Mouse (Mus musculus): ENCODE measurements around the gene Gm11444. TPM values are rescaled to one million over a fixed set of nuclear protein-coding genes. Genes with fewer than 3 reads are reported as not detected.

Gm11444 gene
- not detected in 2 replicates for polyA plus RNA-seq (2015; fragmentation: Nextera tagmentation; extraction: Ambion mirVana)

GRCm38 (mm10) chr11:85850233-85850632 is at the start of gene Gm11444:
Gm11444 (minus strand) TSS chr11:85850333.
- H3K4me1 ChIP-seq (ENCODE audit: control insufficient read depth, insufficient read depth, low read length): peaks cover 5% of the 10 kb centered on the region; the same call in 1 of the 2 replicates
- H3K4me3 ChIP-seq (replicated peaks; ENCODE audit: low read length): peak within 1 kb of the TSS; percentile 35
- no peaks in the 10 kb centered on the region for H3K9me3 ChIP-seq (replicated peaks; ENCODE audit: control insufficient read depth, low read length)
- WGBS: 89% methylated on average over 6 of the region's 6 CpGs
- ATAC-seq (ENCODE audit: insufficient read depth, low FRiP score): no peak
- H3K27me3 ChIP-seq (ENCODE audit: control insufficient read depth, insufficient read depth, low read length): 0 out of 2 replicates have a peak, but pooled peaks cover 4% of the 10 kb centered on the region
- H3K36me3 ChIP-seq (ENCODE audit: control insufficient read depth, insufficient read depth, low read length): no peaks in the 10 kb centered on the region
- H3K4me2 ChIP-seq (ENCODE audit: low read depth, low read length): peak within 1 kb of the TSS; percentile 58
- peak within 1 kb of the TSS; percentile 49; the same call in 1 of the 2 replicates for H3K9ac ChIP-seq (ENCODE audit: low read length)
- H3K27ac ChIP-seq (ENCODE audit: low read length): no peak within 1 kb of the TSS

- H3K9me3 ChIP-seq (replicated peaks; ENCODE audit: control insufficient read depth, low read length): no peaks in the 10 kb centered on the region
- WGBS: 38% methylated on average over 12 of the region's 13 CpGs
- H3K27me3 ChIP-seq (ENCODE audit: control insufficient read depth, insufficient read depth, low read length): peaks cover 72% of the 10 kb centered on the region
- ATAC-seq (ENCODE audit: insufficient read depth, low FRiP score): no peak
- no peaks in the 10 kb centered on the region for H3K36me3 ChIP-seq (ENCODE audit: control insufficient read depth, insufficient read depth, low read length)
- H3K4me2 ChIP-seq (ENCODE audit: low read depth, low read length): no peak overlapping the region
- H3K9ac ChIP-seq (ENCODE audit: low read length): no peak overlapping the region
- H3K4me1 ChIP-seq (ENCODE audit: control insufficient read depth, insufficient read depth, low read length): no peaks in the 10 kb centered on the region
- H3K4me3 ChIP-seq (replicated peaks; ENCODE audit: low read length): no peak overlapping the region
- H3K27ac ChIP-seq (ENCODE audit: low read length): no peak overlapping the region
Observed at GRCm38 (mm10) chr11:85896335-85896985, 46.3 kb upstream of the Gm11444 start.

GRCm38 (mm10) chr11:85894731-85895545 is 44.8 kb upstream of the Gm11444 start:
- Histone ChIP-seq H3K27ac (ENCODE audit: low read length) (no peak overlapping the region), H3K4me2 (ENCODE audit: low read depth, low read length) (peak overlapping the region; percentile 53), H3K9me3 (replicated peaks; ENCODE audit: control insufficient read depth, low read length) (no peaks in the 10 kb centered on the region), H3K4me1 (ENCODE audit: control insufficient read depth, insufficient read depth, low read length) (no peaks in the 10 kb centered on the region), H3K27me3 (ENCODE audit: control insufficient read depth, insufficient read depth, low read length) (peaks cover 80% of the 10 kb centered on the region), H3K36me3 (ENCODE audit: control insufficient read depth, insufficient read depth, low read length) (no peaks in the 10 kb centered on the region), H3K4me3 (replicated peaks; ENCODE audit: low read length) (peak overlapping the region; percentile 37), H3K9ac (ENCODE audit: low read length) (0 out of 2 replicates have a peak overlapping the region, but pooled peaks have one; percentile 31)
- 4% methylated on average over 43 of the region's 43 CpGs for WGBS
- no peak for ATAC-seq (ENCODE audit: insufficient read depth, low FRiP score)

DNA sequence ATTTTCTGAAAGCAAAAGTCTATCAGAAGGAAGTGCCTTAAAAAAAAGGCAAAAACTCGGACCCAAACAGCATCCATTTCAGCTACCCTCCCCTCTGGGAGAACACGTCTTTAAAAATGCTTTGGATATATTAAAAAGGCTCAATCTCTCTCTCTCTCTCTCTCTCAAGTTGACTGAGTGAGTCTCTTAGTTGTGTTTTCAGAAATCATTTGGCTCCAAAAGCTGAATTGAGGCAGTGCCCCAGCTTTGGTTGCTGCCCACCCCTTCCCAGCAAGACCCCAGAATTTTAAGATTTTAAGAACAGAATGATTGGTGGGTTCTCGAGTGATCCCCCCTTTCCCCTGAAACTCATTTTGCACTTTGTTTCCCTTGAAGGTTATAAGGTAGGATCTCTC is 44.0 kb upstream of the Gm11444 start:
- Histone ChIP-seq H3K36me3 (ENCODE audit: control insufficient read depth, insufficient read depth, low read length) (no peaks in the 10 kb centered on the region), H3K4me2 (ENCODE audit: low read depth, low read length) (no peak overlapping the region), H3K4me3 (replicated peaks; ENCODE audit: low read length) (no peak overlapping the region), H3K9me3 (replicated peaks; ENCODE audit: control insufficient read depth, low read length) (no peaks in the 10 kb centered on the region), H3K27me3 (ENCODE audit: control insufficient read depth, insufficient read depth, low read length) (peaks cover 87% of the 10 kb centered on the region), H3K9ac (ENCODE audit: low read length) (no peak overlapping the region), H3K4me1 (ENCODE audit: control insufficient read depth, insufficient read depth, low read length) (no peaks in the 10 kb centered on the region), H3K27ac (ENCODE audit: low read length) (no peak overlapping the region)
- WGBS: 11% methylated on average over 3 of the region's 3 CpGs
- no peak for ATAC-seq (ENCODE audit: insufficient read depth, low FRiP score)

DNA sequence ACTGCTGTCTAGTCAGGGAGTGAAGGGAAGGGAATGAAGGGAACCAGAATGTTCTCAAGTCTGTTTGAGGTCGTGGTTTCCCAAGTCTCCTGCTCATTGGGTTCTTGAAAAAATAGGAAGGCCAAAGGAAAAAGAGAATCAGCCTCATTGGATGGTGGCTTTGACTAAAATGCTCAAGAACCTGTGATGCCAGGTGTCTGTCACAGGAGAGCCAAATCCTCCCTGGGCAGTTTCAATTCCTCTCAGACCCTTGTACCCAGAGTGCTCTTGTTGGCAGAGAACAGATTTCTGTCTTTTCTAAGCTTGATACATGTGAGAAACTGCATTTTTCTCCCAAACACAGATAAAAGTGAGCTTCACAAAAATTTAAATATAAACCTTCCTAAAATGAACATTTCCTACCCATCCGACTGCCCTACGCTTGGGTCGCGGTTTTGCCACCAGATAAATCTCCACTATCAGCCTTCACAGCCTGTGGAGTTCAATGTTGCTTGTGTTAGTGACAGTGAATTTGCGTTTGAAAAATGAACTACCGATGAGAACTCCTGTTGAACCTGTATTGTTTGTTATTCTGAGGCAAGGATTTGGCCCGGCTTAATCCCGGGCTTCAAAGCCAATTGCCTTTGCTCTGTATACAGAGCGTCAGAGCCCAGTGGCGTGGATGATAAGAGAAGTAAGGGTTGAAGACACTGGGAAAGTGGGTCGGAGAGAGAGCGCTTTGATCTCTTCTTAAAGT is 43.4 kb upstream of the Gm11444 start:
- no peaks in the 10 kb centered on the region for H3K9me3 ChIP-seq (replicated peaks; ENCODE audit: control insufficient read depth, low read length)
- H3K27ac ChIP-seq (ENCODE audit: low read length): no peak overlapping the region
- no peaks in the 10 kb centered on the region for H3K36me3 ChIP-seq (ENCODE audit: control insufficient read depth, insufficient read depth, low read length)
- WGBS: 5% methylated on average over 13 of the region's 13 CpGs
- ATAC-seq (ENCODE audit: insufficient read depth, low FRiP score): no peak
- no peak overlapping the region for H3K4me3 ChIP-seq (replicated peaks; ENCODE audit: low read length)
- no peak overlapping the region for H3K4me2 ChIP-seq (ENCODE audit: low read depth, low read length)
- no peaks in the 10 kb centered on the region for H3K4me1 ChIP-seq (ENCODE audit: control insufficient read depth, insufficient read depth, low read length)
- H3K9ac ChIP-seq (ENCODE audit: low read length): no peak overlapping the region
- peaks cover 91% of the 10 kb centered on the region for H3K27me3 ChIP-seq (ENCODE audit: control insufficient read depth, insufficient read depth, low read length)

DNA sequence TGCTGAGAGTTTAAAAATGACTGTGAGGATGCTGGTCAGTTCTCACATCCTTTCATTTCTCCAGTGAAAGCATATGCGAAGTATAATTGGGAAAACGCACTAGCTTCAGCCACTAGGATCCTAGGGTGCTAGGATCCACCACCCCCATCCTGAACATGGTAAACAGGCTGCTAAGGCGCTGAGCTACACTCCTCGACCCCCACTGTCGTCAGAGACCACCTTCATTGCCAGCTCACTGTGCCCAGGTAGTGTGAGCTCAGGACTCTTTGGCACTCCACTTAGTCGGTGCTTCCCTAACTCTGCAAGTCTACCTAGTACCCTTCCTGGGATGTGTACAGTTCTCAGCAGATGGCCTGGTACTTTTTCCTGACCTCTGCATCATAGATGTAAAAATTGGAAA is 42.6 kb upstream of the Gm11444 start:
- H3K27ac ChIP-seq (ENCODE audit: low read length): no peak overlapping the region
- no peak overlapping the region for H3K9ac ChIP-seq (ENCODE audit: low read length)
- no peak overlapping the region for H3K4me3 ChIP-seq (replicated peaks; ENCODE audit: low read length)
- no peaks in the 10 kb centered on the region for H3K9me3 ChIP-seq (replicated peaks; ENCODE audit: control insufficient read depth, low read length)
- no peaks in the 10 kb centered on the region for H3K36me3 ChIP-seq (ENCODE audit: control insufficient read depth, insufficient read depth, low read length)
- WGBS: 8% methylated on average over 6 of the region's 6 CpGs
- H3K4me1 ChIP-seq (ENCODE audit: control insufficient read depth, insufficient read depth, low read length): 0 out of 2 replicates have a peak, but pooled peaks cover 3% of the 10 kb centered on the region
- no peak overlapping the region for H3K4me2 ChIP-seq (ENCODE audit: low read depth, low read length)
- no peak for ATAC-seq (ENCODE audit: insufficient read depth, low FRiP score)
- peaks cover 91% of the 10 kb centered on the region for H3K27me3 ChIP-seq (ENCODE audit: control insufficient read depth, insufficient read depth, low read length)

- H3K9ac ChIP-seq (ENCODE audit: low read length): no peak overlapping the region
- no peak for ATAC-seq (ENCODE audit: insufficient read depth, low FRiP score)
- 20% methylated on average over 2 of the region's 2 CpGs for WGBS
- H3K36me3 ChIP-seq (ENCODE audit: control insufficient read depth, insufficient read depth, low read length): no peaks in the 10 kb centered on the region
- H3K27ac ChIP-seq (ENCODE audit: low read length): no peak overlapping the region
- no peak overlapping the region for H3K4me2 ChIP-seq (ENCODE audit: low read depth, low read length)
- no peaks in the 10 kb centered on the region for H3K9me3 ChIP-seq (replicated peaks; ENCODE audit: control insufficient read depth, low read length)
- H3K4me3 ChIP-seq (replicated peaks; ENCODE audit: low read length): no peak overlapping the region
- peaks cover 85% of the 10 kb centered on the region for H3K27me3 ChIP-seq (ENCODE audit: control insufficient read depth, insufficient read depth, low read length)
- H3K4me1 ChIP-seq (ENCODE audit: control insufficient read depth, insufficient read depth, low read length): 0 out of 2 replicates have a peak, but pooled peaks cover 3% of the 10 kb centered on the region
Observed at GRCm38 (mm10) chr11:85891692-85892040, 41.5 kb upstream of the Gm11444 start.

- H3K27ac ChIP-seq (ENCODE audit: low read length): no peak overlapping the region
- H3K4me1 ChIP-seq (ENCODE audit: control insufficient read depth, insufficient read depth, low read length): 0 out of 2 replicates have a peak, but pooled peaks cover 3% of the 10 kb centered on the region
- no peaks in the 10 kb centered on the region for H3K36me3 ChIP-seq (ENCODE audit: control insufficient read depth, insufficient read depth, low read length)
- peaks cover 86% of the 10 kb centered on the region for H3K27me3 ChIP-seq (ENCODE audit: control insufficient read depth, insufficient read depth, low read length)
- no peak for ATAC-seq (ENCODE audit: insufficient read depth, low FRiP score)
- H3K4me3 ChIP-seq (replicated peaks; ENCODE audit: low read length): no peak overlapping the region
- no peak overlapping the region for H3K4me2 ChIP-seq (ENCODE audit: low read depth, low read length)
- H3K9me3 ChIP-seq (replicated peaks; ENCODE audit: control insufficient read depth, low read length): no peaks in the 10 kb centered on the region
- 5% methylated on average over 13 of the region's 13 CpGs for WGBS
- H3K9ac ChIP-seq (ENCODE audit: low read length): no peak overlapping the region
Observed at GRCm38 (mm10) chr11:85891010-85891691, 41.0 kb upstream of the Gm11444 start.

Measured in stomach, embryonic 16.5 days (tissue).